Mouse (Mus musculus): ENCODE results near the gene Actl6b. TPM values are rescaled to one million over a fixed set of nuclear protein-coding genes. Genes with fewer than 3 reads are reported as not detected.
"Not testable (repeated sequence)": the region's sequence is repeated elsewhere in the genome, so short reads cannot be mapped to it uniquely, and the experiment has no call there.

Actl6b gene
- total and polyA plus RNA-seq, 3 experiments, result 0.15 TPM; not detected in 2

DNA sequence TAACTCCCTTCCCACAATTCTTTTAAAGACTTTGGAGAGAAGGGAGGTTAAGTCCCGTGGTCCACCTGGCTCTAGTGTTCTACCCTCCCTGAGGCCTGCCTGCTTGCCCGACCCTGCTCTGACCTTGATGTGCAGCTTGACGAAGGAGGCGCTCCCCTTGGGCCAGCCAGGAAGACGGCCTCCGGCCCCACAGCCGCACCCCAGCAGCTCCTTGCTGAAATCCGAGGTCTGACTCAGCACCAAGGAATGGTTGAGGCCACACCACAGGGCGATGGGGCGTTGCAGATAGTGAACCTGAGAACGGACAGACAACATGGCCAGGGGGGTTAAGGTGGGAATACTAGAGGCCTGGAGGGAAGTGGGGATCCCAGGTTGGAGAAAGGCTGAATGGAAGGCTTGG, 60.2 kb downstream of the Actl6b start, which contains the start of gene Pcolce:
Gene Pcolce, minus strand, starts transcription at position 235 of the 400 bp plus-strand sequence.
- Histone ChIP-seq H3K9ac (ENCODE audit: control insufficient read depth, low read depth, low read length, poor library complexity, severe bottlenecking) (no peak within 1 kb of the TSS), H3K27me3 (ENCODE audit: control insufficient read depth in 1 of 2, insufficient read depth in 2 of 2, low read length in 2 of 2) (no peaks in the 10 kb centered on the region), H3K4me3 (ENCODE audit: control insufficient read depth in 1 of 2, insufficient read depth in 1 of 2, low read depth in 2 of 2, low read length in 2 of 2) (no peak within 1 kb of the TSS), H3K4me1 (ENCODE audit: control insufficient read depth in 1 of 2, insufficient read depth in 2 of 2, low read length in 2 of 2) (no peaks in the 10 kb centered on the region), H3K79me2 (ENCODE audit: control insufficient read depth, insufficient read depth, low read length, poor library complexity) (no peaks in the 10 kb centered on the region), H3K36me3 (ENCODE audit: control insufficient read depth in 1 of 2, insufficient read depth in 2 of 2, low read length in 2 of 2) (no peaks in the 10 kb centered on the region), H3K27ac (ENCODE audit: control insufficient read depth, low read depth, low read length) (no peak within 1 kb of the TSS), H3K9me3 (replicated peaks; ENCODE audit: insufficient read depth, low read length) (no peaks in the 10 kb centered on the region)
- DNase-seq (ENCODE audit: low read depth, low spot score), result no peak
- no peak for TF ChIP-seq CHD1 (IDR thresholded peaks at IDR 0.05; ENCODE audit: low read depth, low read length)
- TF ChIP-seq GABPA (IDR thresholded peaks at IDR 0.05; ENCODE audit: low read depth, low read length), result no peak
- TF ChIP-seq ETS1 (IDR thresholded peaks at IDR 0.05; ENCODE audit: low read depth, low read length), result no peak
- TF ChIP-seq NELFE (IDR thresholded peaks at IDR 0.05; ENCODE audit: low read depth, low read length), result no peak
- TF ChIP-seq USF1 (IDR thresholded peaks at IDR 0.05; ENCODE audit: low read depth, low read length), result no peak
- no peak for TF ChIP-seq MAX (IDR thresholded peaks at IDR 0.05; ENCODE audit: low read length)
- no peak for TF ChIP-seq POLR2A (IDR thresholded peaks at IDR 0.05; ENCODE audit: control insufficient read depth in 1 of 2, insufficient read depth in 1 of 2, low read depth in 1 of 2, low read length in 2 of 2, poor library complexity in 1 of 2)
- no peak for TF ChIP-seq MXI1 (IDR thresholded peaks at IDR 0.05; ENCODE audit: low read depth, low read length)
- TF ChIP-seq UBTF (IDR thresholded peaks at IDR 0.05; ENCODE audit: borderline replicate concordance, insufficient read depth, low read depth, low read length), result no peak
- TF ChIP-seq JUND (IDR thresholded peaks at IDR 0.05; ENCODE audit: low read depth, low read length), result no peak
- no peak for TF ChIP-seq TAL1 (IDR thresholded peaks at IDR 0.05; ENCODE audit: low read length)
- no peak for TF ChIP-seq ELF1 (IDR thresholded peaks at IDR 0.05; ENCODE audit: low read depth, low read length)
- TF ChIP-seq CTCF (IDR thresholded peaks at IDR 0.05 in 2 of 3, conservative IDR thresholded peaks at IDR 0.05 in 1 of 3; ENCODE audit: control insufficient read depth in 1 of 3, insufficient read depth in 1 of 3, low read depth in 2 of 3, low read length in 3 of 3, poor library complexity in 1 of 3, severe bottlenecking in 1 of 3), result no peak
- no peak for TF ChIP-seq CHD2 (IDR thresholded peaks at IDR 0.05; ENCODE audit: low read length)
- TF ChIP-seq ZNF384 (IDR thresholded peaks at IDR 0.05; ENCODE audit: low read depth, low read length), result no peak

DNA sequence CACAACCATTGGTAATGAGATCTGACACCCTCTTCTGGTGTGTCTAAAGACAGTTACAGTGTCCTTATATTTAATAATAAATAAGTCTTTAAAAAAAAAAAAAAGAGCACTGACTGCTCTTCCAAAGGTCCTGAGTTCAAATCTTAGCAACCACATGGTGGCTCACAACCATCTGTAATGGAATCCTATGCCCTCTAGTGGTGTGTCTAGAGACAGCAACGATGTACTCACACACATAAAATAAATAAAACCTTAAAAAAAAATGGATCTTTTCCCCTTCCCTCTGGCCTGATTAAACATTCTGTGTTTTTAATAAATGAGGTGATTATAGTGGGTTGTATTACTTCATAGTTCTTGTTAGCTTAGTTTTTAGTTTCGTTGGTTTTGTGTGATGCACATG, 61.6 kb downstream of the Actl6b start:
- not testable (repeated sequence) for H3K36me3 ChIP-seq (ENCODE audit: control insufficient read depth in 1 of 2, insufficient read depth in 2 of 2, low read length in 2 of 2); H3K9me3 ChIP-seq (replicated peaks; ENCODE audit: insufficient read depth, low read length); H3K27ac ChIP-seq (ENCODE audit: control insufficient read depth, low read depth, low read length); H3K4me3 ChIP-seq (ENCODE audit: control insufficient read depth in 1 of 2, insufficient read depth in 1 of 2, low read depth in 2 of 2, low read length in 2 of 2); H3K4me1 ChIP-seq (ENCODE audit: control insufficient read depth in 1 of 2, insufficient read depth in 2 of 2, low read length in 2 of 2); DNase-seq (ENCODE audit: low read depth, low spot score); H3K9ac ChIP-seq (ENCODE audit: control insufficient read depth, low read depth, low read length, poor library complexity, severe bottlenecking); H3K79me2 ChIP-seq (ENCODE audit: control insufficient read depth, insufficient read depth, low read length, poor library complexity); H3K27me3 ChIP-seq (ENCODE audit: control insufficient read depth in 1 of 2, insufficient read depth in 2 of 2, low read length in 2 of 2)
- TF ChIP-seq SMC3 (IDR thresholded peaks at IDR 0.05; ENCODE audit: low read depth, low read length) (peak; percentile 8; the same call in 1 of the 2 replicates), CTCF (IDR thresholded peaks at IDR 0.05 in 2 of 3, conservative IDR thresholded peaks at IDR 0.05 in 1 of 3; ENCODE audit: control insufficient read depth in 1 of 3, insufficient read depth in 1 of 3, low read depth in 2 of 3, low read length in 3 of 3, poor library complexity in 1 of 3, severe bottlenecking in 1 of 3) (peak in 2 of 3 experiments; percentile 5 to 32; a peak in 2 of 6 replicates), ZNF384 (IDR thresholded peaks at IDR 0.05; ENCODE audit: low read depth, low read length) (0 out of 2 replicates have a peak, but pooled peaks have one; percentile 27)

All from MEL (cell line).